29 mouse cellular contexts compared by ENCODE assay signal in the genomic region with DNA sequence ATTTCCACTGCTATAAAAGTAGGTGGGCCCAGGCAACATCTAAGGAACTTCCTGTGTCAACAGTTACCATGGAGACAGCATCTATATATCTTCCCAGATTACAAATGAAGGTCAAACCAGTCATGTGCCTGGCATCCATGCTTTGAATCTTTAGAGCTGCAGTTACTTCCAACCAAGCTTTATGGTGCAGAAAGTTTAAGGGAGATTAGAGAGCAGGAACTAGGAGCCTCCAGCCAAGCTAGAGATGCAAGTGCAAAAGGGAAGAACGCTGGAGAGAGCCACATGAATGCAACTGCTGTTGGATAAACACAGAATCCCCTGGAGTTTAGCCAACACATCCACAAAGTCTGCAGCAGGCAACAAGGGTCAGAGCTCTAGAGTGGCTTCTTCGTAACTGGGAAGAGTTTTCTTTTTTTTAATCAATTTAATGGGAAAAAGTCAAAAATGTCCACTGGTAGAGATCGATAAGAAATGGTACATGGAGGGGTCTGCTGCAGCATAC. TPM values are rescaled to one million over a fixed set of nuclear protein-coding genes. Genes with fewer than 3 reads are reported as not detected.
DNase-seq lines count a peak whose midpoint lies in the region; ATAC-seq and TF ChIP-seq lines count a peak whose summit lies in the region.
"Had no signal": no experiment of that assay in that cellular context is flagged by ENCODE, and none has a peak within 500 bp of the region (broad histone marks: within the 10 kb centered on the region; RNA-seq: fewer than 3 reads in every experiment).

No protein-coding gene starts in this region.

- no peak overlapping the region for H3K9ac ChIP-seq in liver, embryonic 13.5 days
- no peak overlapping the region for H3K9ac ChIP-seq in liver, postnatal 0 days (replicated peaks)
- no peak overlapping the region for H3K9ac ChIP-seq in midbrain, embryonic 14.5 days (replicated peaks; ENCODE audit: low read length)
- H3K9ac ChIP-seq in midbrain, embryonic 13.5 days (replicated peaks) = no peak overlapping the region
- H3K9ac ChIP-seq: embryonic facial prominence, embryonic 13.5 days; heart, embryonic 13.5 days; liver, embryonic 12.5 days; neural tube, embryonic 12.5 days had no signal

- H3K4me2 ChIP-seq in liver, embryonic 13.5 days = no peak overlapping the region
- no peak overlapping the region for H3K4me2 ChIP-seq in liver, postnatal 0 days (ENCODE audit: low read depth, low read length)
- no peak overlapping the region for H3K4me2 ChIP-seq in midbrain, embryonic 14.5 days (ENCODE audit: low read length)
- H3K4me2 ChIP-seq in midbrain, embryonic 13.5 days (replicated peaks) = no peak overlapping the region
- H3K4me2 ChIP-seq: embryonic facial prominence, embryonic 13.5 days; heart, embryonic 13.5 days; liver, embryonic 12.5 days; neural tube, embryonic 12.5 days had no signal

- H3K9me3 ChIP-seq in heart, embryonic 10.5 days = no peaks in the 10 kb centered on the region
- no peaks in the 10 kb centered on the region for H3K9me3 ChIP-seq in liver, embryonic 13.5 days (replicated peaks)
- H3K9me3 ChIP-seq in liver, postnatal 0 days (ENCODE audit: low read length) = no peaks in the 10 kb centered on the region
- H3K9me3 ChIP-seq in midbrain, embryonic 14.5 days (ENCODE audit: control insufficient read depth, low read length) = no peaks in the 10 kb centered on the region
- H3K9me3 ChIP-seq in midbrain, embryonic 13.5 days = no peaks in the 10 kb centered on the region
- H3K9me3 ChIP-seq: embryonic facial prominence, embryonic 13.5 days; forebrain, embryonic 10.5 days; heart, embryonic 13.5 days; liver, embryonic 12.5 days; neural tube, embryonic 12.5 days had no signal

- H3K27me3 ChIP-seq in heart, embryonic 10.5 days (ENCODE audit: insufficient read depth, poor library complexity, severe bottlenecking) = 0 out of 2 replicates have a peak, but pooled peaks cover 4% of the 10 kb centered on the region
- H3K27me3 ChIP-seq in liver, embryonic 13.5 days = peaks cover 17% of the 10 kb centered on the region
- H3K27me3 ChIP-seq in liver, postnatal 0 days (ENCODE audit: insufficient read depth, low read length) = no peaks in the 10 kb centered on the region
- no peaks in the 10 kb centered on the region for H3K27me3 ChIP-seq in midbrain, embryonic 14.5 days (ENCODE audit: control insufficient read depth, insufficient read depth, low read length)
- H3K27me3 ChIP-seq in midbrain, embryonic 13.5 days = 0 out of 2 replicates have a peak, but pooled peaks cover 4% of the 10 kb centered on the region
- H3K27me3 ChIP-seq: embryonic facial prominence, embryonic 13.5 days; neural tube, embryonic 12.5 days had no signal

- peak; percentile 16 for DNase-seq in heart, adult 11 months
- no peak for DNase-seq in heart, embryonic 10.5 days (ENCODE audit: low spot score)
- DNase-seq in liver, embryonic 13.5 days = no peak
- DNase-seq in liver, postnatal 0 days = no peak
- peak; percentile 24 for DNase-seq in midbrain, embryonic 14.5 days
- peak; percentile 24 for DNase-seq in embryo, embryonic 9.5 days (ENCODE audit: extremely low spot score)
- DNase-seq in layer of hippocampus, adult 2 months (ENCODE audit: low spot score in 2 of 2) = no peak
- DNase-seq: adrenal gland, postnatal 36 days; cerebellum, adult 18-20 months; cerebellum, postnatal 14 days; gastrocnemius, adult 2 months; gastrocnemius, postnatal 36 days; heart, adult 2 months; heart, postnatal 10 days; kidney, postnatal 4 days; layer of hippocampus, postnatal 36 days; left cerebral cortex, postnatal 4 days; right cerebral cortex, postnatal 4 days; thymus, adult 18-20 months; thymus, postnatal 25 days had no signal

- H3K4me1 ChIP-seq in heart, embryonic 10.5 days = peaks cover 2% of the 10 kb centered on the region; the same call in 1 of the 2 replicates
- peaks cover 38% of the 10 kb centered on the region for H3K4me1 ChIP-seq in liver, embryonic 13.5 days (replicated peaks)
- peaks cover 21% of the 10 kb centered on the region for H3K4me1 ChIP-seq in liver, postnatal 0 days (ENCODE audit: insufficient read depth)
- H3K4me1 ChIP-seq in midbrain, embryonic 14.5 days (ENCODE audit: control insufficient read depth, insufficient read depth, low read length) = peaks cover 6% of the 10 kb centered on the region; the same call in 1 of the 2 replicates
- H3K4me1 ChIP-seq in midbrain, embryonic 13.5 days (replicated peaks) = peaks cover 15% of the 10 kb centered on the region

- no peak for TF ChIP-seq CTCF in liver, postnatal 0 days (IDR thresholded peaks at IDR 0.05; ENCODE audit: low read depth)
- TF ChIP-seq CTCF in layer of hippocampus, adult 2 months (conservative IDR thresholded peaks at IDR 0.05) = no peak

- 64% methylated on average over 3 of the region's 3 CpGs for WGBS in heart, embryonic 10.5 days
- 57% methylated on average over 3 of the region's 3 CpGs for WGBS in liver, embryonic 13.5 days (ENCODE audit: insufficient replicate concordance)
- WGBS in liver, postnatal 0 days (ENCODE audit: insufficient replicate concordance) = 56% methylated on average over 3 of the region's 3 CpGs
- WGBS in midbrain, embryonic 14.5 days = 72% methylated on average over 3 of the region's 3 CpGs
- WGBS in midbrain, embryonic 13.5 days = 66% methylated on average over 3 of the region's 3 CpGs

- no peak for TF ChIP-seq EP300 in liver, postnatal 0 days (IDR thresholded peaks at IDR 0.05; ENCODE audit: low read depth)

- H3K4me3 ChIP-seq in heart, embryonic 10.5 days = no peak overlapping the region
- no peak overlapping the region for H3K4me3 ChIP-seq in liver, embryonic 13.5 days (replicated peaks)
- no peak overlapping the region for H3K4me3 ChIP-seq in liver, postnatal 0 days (ENCODE audit: low read depth, low read length)
- H3K4me3 ChIP-seq in midbrain, embryonic 14.5 days (replicated peaks; ENCODE audit: low read depth, low read length) = no peak overlapping the region
- no peak overlapping the region for H3K4me3 ChIP-seq in midbrain, embryonic 13.5 days (replicated peaks)
- H3K4me3 ChIP-seq in layer of hippocampus, adult 2 months = no peak overlapping the region
- H3K4me3 ChIP-seq: embryonic facial prominence, embryonic 13.5 days; forebrain, embryonic 10.5 days; gastrocnemius, adult 2 months; heart, adult 2 months; heart, embryonic 13.5 days; liver, embryonic 12.5 days; neural tube, embryonic 12.5 days had no signal

- H3K36me3 ChIP-seq in heart, embryonic 10.5 days = no peaks in the 10 kb centered on the region
- H3K36me3 ChIP-seq in liver, embryonic 13.5 days = no peaks in the 10 kb centered on the region
- H3K36me3 ChIP-seq in liver, postnatal 0 days (replicated peaks; ENCODE audit: insufficient read depth, low read length) = no peaks in the 10 kb centered on the region
- H3K36me3 ChIP-seq in midbrain, embryonic 14.5 days (ENCODE audit: control insufficient read depth, insufficient read depth, low read length) = no peaks in the 10 kb centered on the region
- no peaks in the 10 kb centered on the region for H3K36me3 ChIP-seq in midbrain, embryonic 13.5 days
- H3K36me3 ChIP-seq: embryonic facial prominence, embryonic 13.5 days; forebrain, embryonic 10.5 days; heart, embryonic 13.5 days; liver, embryonic 12.5 days; neural tube, embryonic 12.5 days had no signal

- no peak overlapping the region for H3K27ac ChIP-seq in heart, embryonic 10.5 days
- 0 out of 2 replicates have a peak overlapping the region, but pooled peaks have one; percentile 26 for H3K27ac ChIP-seq in liver, embryonic 13.5 days
- H3K27ac ChIP-seq in liver, postnatal 0 days (ENCODE audit: low read depth) = no peak overlapping the region
- H3K27ac ChIP-seq in midbrain, embryonic 14.5 days (replicated peaks; ENCODE audit: low read depth, low read length) = no peak overlapping the region
- H3K27ac ChIP-seq in midbrain, embryonic 13.5 days = no peak overlapping the region
- H3K27ac ChIP-seq in layer of hippocampus, adult 2 months = no peak overlapping the region
- H3K27ac ChIP-seq: embryonic facial prominence, embryonic 13.5 days; forebrain, embryonic 10.5 days; gastrocnemius, adult 2 months; heart, adult 2 months; heart, embryonic 13.5 days; liver, embryonic 12.5 days; neural tube, embryonic 12.5 days; stomach, postnatal 0 days had no signal

- ATAC-seq in liver, embryonic 13.5 days (ENCODE audit: low read depth) = no peak
- no peak for ATAC-seq in liver, postnatal 0 days
- ATAC-seq in midbrain, embryonic 14.5 days (ENCODE audit: low FRiP score, low TSS enrichment) = no peak
- ATAC-seq in midbrain, embryonic 13.5 days = no peak
- ATAC-seq: forebrain, embryonic 16.5 days; intestine, embryonic 16.5 days; liver, embryonic 12.5 days had no signal

RNA-seq across cellular contexts. Expression of a gene that starts 4.8 kb away (rescaled TPM):
- 7.1 and 10.9 TPM in 2 replicates for polyA plus RNA-seq in heart, embryonic 10.5 days (2016; fragmentation: Nextera tagmentation; extraction: Ambion mirVana)
- polyA plus RNA-seq in liver, embryonic 13.5 days (2015; fragmentation: Nextera tagmentation; extraction: Ambion mirVana) = 5.8 and 7.0 TPM in 2 replicates
- 3.1 and 3.4 TPM in 2 replicates for polyA plus RNA-seq in liver, postnatal 0 days (2015; fragmentation: Nextera tagmentation; extraction: Ambion mirVana)
- 52.0 and 63.8 TPM in 2 replicates for polyA plus RNA-seq in midbrain, embryonic 14.5 days (2014; fragmentation: Nextera tagmentation; extraction: Ambion mirVana)
- 28.1 and 29.1 TPM in 2 replicates for polyA plus RNA-seq in midbrain, embryonic 13.5 days (2015; fragmentation: Nextera tagmentation; extraction: Ambion mirVana)
- 100 to 1,000 TPM; 132 to 141 TPM for total RNA-seq in layer of hippocampus, adult 2 months (2021)

Comparison
In these comparisons a context has a peak if more than half of its experiments do, and no peak if none do; other contexts are left out.
1. DNase-seq: peak in heart, adult 11 months (single experiment), midbrain, embryonic 14.5 days (single experiment) and embryo, embryonic 9.5 days (single experiment); none in heart, embryonic 10.5 days (single experiment), liver, embryonic 13.5 days (single experiment), liver, postnatal 0 days (single experiment) and layer of hippocampus, adult 2 months (0 of 2).